Mouse (Mus musculus) cortical plate, adult 2 months (tissue): ENCODE measurements around the gene Slc5a8.

Experiments
- CTCF ChIP-seq: fragments of 200-500 bp; IDR thresholded peaks from 2 replicates; pipeline ENCODE4 v1.5.1; 2011; ENCODE audit warnings: mild to moderate bottlenecking, control low read depth, low read length; ENCODE audit not compliant: insufficient read depth; ENCODE audit errors: extremely low read depth
- POLR2A ChIP-seq: fragments of 200-500 bp; IDR thresholded peaks from 2 replicates; pipeline ENCODE4 v1.6.1; 2011; ENCODE audit warnings: mild to moderate bottlenecking, low read length, control low read depth; ENCODE audit not compliant: insufficient read depth; ENCODE audit errors: extremely low read depth

- TF ChIP-seq CTCF (no peak), POLR2A (no peak)
Measured at GRCm38 (mm10) chr10:88866017-88866416, 19.8 kb upstream of the Slc5a8 start.
